Mouse (Mus musculus) myocyte (in vitro differentiated cells): ENCODE data around the gene Hacd4. TPM values are rescaled to one million over a fixed set of nuclear protein-coding genes. Genes with fewer than 3 reads are reported as not detected.

Experiments
- H3K27me3 ChIP-seq: one replicate; pipeline ENCODE4 v1.6.1; 2011; ENCODE audit not compliant: control insufficient read depth, insufficient read depth, insufficient read length
- H3K36me3 ChIP-seq: one replicate; pipeline ENCODE4 v1.6.1; 2011; ENCODE audit not compliant: control insufficient read depth, insufficient read depth
- H3K4me2 ChIP-seq: one replicate; pipeline ENCODE4 v1.6.1; 2011; ENCODE audit warnings: low read depth, control low read depth
- H3K4me3 ChIP-seq: one replicate; pipeline ENCODE4 v1.5.1; 2011; ENCODE audit warnings: mild to moderate bottlenecking, control low read depth, moderate library complexity
- H3K79me2 ChIP-seq: one replicate; pipeline ENCODE4 v1.6.1; 2011; ENCODE audit not compliant: control insufficient read depth, insufficient read depth
- H3ac ChIP-seq: one replicate; pipeline ENCODE4 v1.6.1; 2011; ENCODE audit not compliant: control insufficient read depth, insufficient read length
- CEBPB ChIP-seq: IDR thresholded peaks from 2 replicates; pipeline ENCODE4 v1.6.1; 2011; ENCODE audit warnings: mild to moderate bottlenecking, moderate library complexity; ENCODE audit not compliant: poor library complexity, insufficient read depth, severe bottlenecking
- E2F4 ChIP-seq: IDR thresholded peaks from one replicate; pipeline ENCODE4 v1.6.1; 2011; ENCODE audit warnings: mild to moderate bottlenecking, control low read depth, moderate library complexity; ENCODE audit not compliant: insufficient read depth
- MAX ChIP-seq: IDR thresholded peaks from one replicate; pipeline ENCODE4 v1.6.1; 2011; ENCODE audit warnings: low read depth, mild to moderate bottlenecking, control low read depth
- MYOD1 ChIP-seq, 3 experiments: IDR thresholded peaks; one replicate each; pipeline ENCODE4 v1.6.1; 2011; ENCODE audit warnings: control low read depth in 2 of 3, low read depth in 2 of 3, mild to moderate bottlenecking in 2 of 3, moderate library complexity in 1 of 3; ENCODE audit not compliant: insufficient read length in 2 of 3, control insufficient read depth in 1 of 3
- MYOG ChIP-seq, 3 experiments: IDR thresholded peaks; one replicate each; pipeline ENCODE4 v1.6.1; 2011; ENCODE audit warnings: control low read depth in 2 of 3, low read depth in 2 of 3, mild to moderate bottlenecking in 2 of 3; ENCODE audit not compliant: insufficient read length in 2 of 3, control insufficient read depth in 1 of 3, insufficient read depth in 1 of 3
- POLR2A ChIP-seq: IDR thresholded peaks from one replicate; pipeline ENCODE4 v1.6.1; 2011; ENCODE audit warnings: low read depth, mild to moderate bottlenecking, control low read depth, moderate library complexity; ENCODE audit not compliant: insufficient read length
- POLR2AphosphoS2 ChIP-seq: IDR thresholded peaks from one replicate; pipeline ENCODE4 v1.6.1; 2011; ENCODE audit warnings: low read depth, control low read depth; ENCODE audit not compliant: insufficient read length
- REST ChIP-seq: IDR thresholded peaks from one replicate; pipeline ENCODE4 v1.6.1; 2011; ENCODE audit warnings: mild to moderate bottlenecking, control low read depth, moderate library complexity; ENCODE audit not compliant: insufficient read depth, insufficient read length
- SRF ChIP-seq: IDR thresholded peaks from one replicate; pipeline ENCODE4 v1.6.1; 2011; ENCODE audit warnings: low read depth; ENCODE audit not compliant: control insufficient read depth, insufficient read length
- TCF12 ChIP-seq: IDR thresholded peaks from one replicate; pipeline ENCODE4 v1.6.1; 2011; ENCODE audit warnings: mild to moderate bottlenecking, control low read depth; ENCODE audit not compliant: poor library complexity, insufficient read depth, severe bottlenecking
- TCF3 ChIP-seq: IDR thresholded peaks from one replicate; pipeline ENCODE4 v1.6.1; 2011; ENCODE audit warnings: low read depth, control low read depth; ENCODE audit not compliant: insufficient read length
- USF1 ChIP-seq: IDR thresholded peaks from one replicate; pipeline ENCODE4 v1.6.1; 2011; ENCODE audit warnings: low read depth, mild to moderate bottlenecking, control low read depth, moderate library complexity
- polyA plus RNA-seq: library from polyadenylated mRNA; unstranded; fragments of >200 nt; fragmentation: generic; extraction: Trizol; gene quantifications from one replicate; pipeline ENCODE4 v1.2.1, GENCODE M21; 2012; ENCODE audit warnings: missing spikeins

Hacd4 gene
- polyA plus RNA-seq, 1 experiment = 2.4 TPM

DNA sequence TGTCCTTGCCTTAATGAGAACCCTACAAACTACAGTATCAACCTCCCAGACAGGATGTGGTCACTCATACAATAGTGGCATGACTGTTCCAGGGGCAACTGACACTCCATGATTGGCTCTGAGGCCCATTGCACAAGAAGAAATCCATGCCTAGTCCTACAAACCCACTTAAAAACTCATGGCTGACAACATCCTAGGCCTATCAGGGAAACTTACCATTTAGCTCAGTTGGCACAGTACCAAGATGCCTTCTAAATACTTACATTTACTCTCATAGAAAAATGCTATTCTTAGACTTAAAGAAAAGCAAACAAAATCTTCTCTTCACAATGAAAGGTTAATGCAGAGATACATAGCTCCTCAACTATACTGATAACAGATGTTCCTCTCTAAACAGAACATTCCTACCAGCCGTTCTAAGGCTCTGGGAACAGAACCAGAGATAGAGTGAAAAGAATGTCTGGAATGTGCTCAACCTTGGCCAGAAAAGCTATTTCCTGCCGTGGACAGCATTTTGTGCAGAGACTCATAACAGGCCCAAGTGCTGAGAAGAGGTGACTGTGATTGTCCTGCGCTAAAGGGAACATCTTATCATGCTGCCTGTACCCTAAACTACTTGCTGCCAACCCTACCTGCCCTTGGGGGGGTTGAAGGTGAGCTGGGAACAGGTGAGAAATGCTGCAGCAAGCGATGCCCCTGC lies 37.9 kb upstream of the Hacd4 start:
- no peaks in the 10 kb centered on the region for H3K36me3 ChIP-seq
- no peak overlapping the region for H3ac ChIP-seq
- H3K79me2 ChIP-seq = no peaks in the 10 kb centered on the region
- TF ChIP-seq POLR2A (no peak), REST (no peak), POLR2AphosphoS2 (no peak), CEBPB (no peak), TCF12 (no peak), TCF3 (no peak), MAX (no peak), USF1 (no peak)
- H3K27me3 ChIP-seq = no peaks in the 10 kb centered on the region
- no peak overlapping the region for H3K4me2 ChIP-seq
- H3K4me3 ChIP-seq = no peak overlapping the region

DNA sequence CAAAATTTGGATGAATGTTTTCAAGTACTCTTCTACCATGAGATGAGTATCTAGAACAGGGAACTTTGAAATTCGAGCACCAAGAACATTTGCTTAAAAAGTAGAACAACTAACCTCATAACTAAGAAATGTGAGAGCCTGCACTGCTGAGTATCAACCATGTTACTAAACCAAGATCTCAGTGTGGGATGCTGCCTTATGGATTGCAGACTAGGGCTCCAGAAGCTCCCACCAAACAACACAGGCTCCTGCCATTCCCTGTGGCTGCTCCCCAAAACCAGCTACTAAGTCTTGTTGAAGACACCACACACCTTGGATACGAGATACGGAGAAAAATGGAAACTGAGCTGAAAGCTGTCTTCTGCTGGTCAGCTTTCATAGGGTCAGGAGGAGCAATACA lies 37.4 kb upstream of the Hacd4 start:
- H3K27me3 ChIP-seq = no peaks in the 10 kb centered on the region
- H3ac ChIP-seq = no peak overlapping the region
- H3K36me3 ChIP-seq = no peaks in the 10 kb centered on the region
- TF ChIP-seq CEBPB (no peak), TCF12 (no peak), USF1 (no peak), MAX (no peak), MYOG (IDR thresholded peaks at IDR 0.05; ENCODE audit: control insufficient read depth in 1 of 3, insufficient read depth in 1 of 3, insufficient read length in 2 of 3, low read depth in 2 of 3) (no peak), TCF3 (no peak), POLR2A (no peak), SRF (no peak), REST (no peak), MYOD1 (IDR thresholded peaks at IDR 0.05; ENCODE audit: control insufficient read depth in 1 of 3, insufficient read length in 2 of 3, low read depth in 2 of 3) (no peak), POLR2AphosphoS2 (no peak), E2F4 (no peak)
- no peaks in the 10 kb centered on the region for H3K79me2 ChIP-seq
- H3K4me2 ChIP-seq = no peak overlapping the region
- no peak overlapping the region for H3K4me3 ChIP-seq

DNA sequence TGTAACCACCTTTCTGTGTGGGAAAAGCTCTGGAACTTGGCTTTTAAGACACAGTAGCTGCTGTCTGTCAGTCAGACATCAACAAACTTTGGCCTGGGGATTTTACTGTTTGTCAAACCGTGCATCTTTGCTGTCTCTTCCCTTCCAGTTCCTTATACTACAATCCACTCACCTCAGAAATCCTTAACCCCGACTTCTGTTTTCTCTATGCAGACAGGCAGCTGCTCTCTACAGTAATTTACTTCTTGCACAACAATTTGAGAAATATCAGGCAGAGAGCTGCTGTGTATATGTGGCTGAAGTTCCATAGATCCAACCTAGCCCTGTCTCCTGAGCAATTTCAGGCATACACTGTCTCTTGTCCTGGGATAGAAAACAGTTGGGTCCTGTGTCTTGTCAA lies 32.8 kb upstream of the Hacd4 start:
- Histone ChIP-seq H3K27me3 (no peaks in the 10 kb centered on the region), H3ac (no peak overlapping the region), H3K79me2 (no peaks in the 10 kb centered on the region), H3K4me2 (no peak overlapping the region), H3K4me3 (no peak overlapping the region), H3K36me3 (no peaks in the 10 kb centered on the region)
- no peak for TF ChIP-seq E2F4
- TF ChIP-seq MAX = no peak
- TF ChIP-seq SRF = no peak
- no peak for TF ChIP-seq MYOG (IDR thresholded peaks at IDR 0.05; ENCODE audit: control insufficient read depth in 1 of 3, insufficient read depth in 1 of 3, insufficient read length in 2 of 3, low read depth in 2 of 3)
- TF ChIP-seq CEBPB = no peak
- TF ChIP-seq POLR2A = no peak
- TF ChIP-seq USF1 = no peak
- TF ChIP-seq POLR2AphosphoS2 = no peak
- TF ChIP-seq REST = no peak
- no peak for TF ChIP-seq MYOD1 (IDR thresholded peaks at IDR 0.05; ENCODE audit: control insufficient read depth in 1 of 3, insufficient read length in 2 of 3, low read depth in 2 of 3)
- TF ChIP-seq TCF12 = no peak
- TF ChIP-seq TCF3 = no peak

DNA sequence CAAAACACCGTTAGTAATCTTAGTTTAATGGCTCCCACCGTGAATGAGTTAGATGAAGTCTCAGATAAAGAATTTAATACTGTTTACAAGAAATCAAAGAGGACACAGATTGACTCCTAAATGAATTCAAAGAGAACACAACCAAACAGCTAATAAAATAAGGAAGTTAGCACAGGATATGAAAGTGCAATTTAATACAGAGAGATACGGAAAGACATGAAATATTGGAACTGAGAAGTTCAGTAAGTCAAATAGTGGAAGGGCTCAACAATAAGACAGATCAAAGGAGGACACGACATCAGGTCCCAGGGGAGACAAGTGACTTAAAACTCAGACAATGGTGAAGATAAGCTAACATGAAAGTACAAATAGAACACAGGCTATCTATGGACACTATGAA lies 25.8 kb upstream of the Hacd4 start:
- Histone ChIP-seq H3ac (no peak overlapping the region), H3K27me3 (no peaks in the 10 kb centered on the region), H3K36me3 (no peaks in the 10 kb centered on the region), H3K79me2 (no peaks in the 10 kb centered on the region), H3K4me2 (no peak overlapping the region), H3K4me3 (no peak overlapping the region)
- TF ChIP-seq POLR2A (no peak), MYOG (IDR thresholded peaks at IDR 0.05; ENCODE audit: control insufficient read depth in 1 of 3, insufficient read depth in 1 of 3, insufficient read length in 2 of 3, low read depth in 2 of 3) (no peak), TCF3 (no peak), E2F4 (no peak), SRF (no peak), TCF12 (no peak), MAX (no peak), USF1 (no peak)

DNA sequence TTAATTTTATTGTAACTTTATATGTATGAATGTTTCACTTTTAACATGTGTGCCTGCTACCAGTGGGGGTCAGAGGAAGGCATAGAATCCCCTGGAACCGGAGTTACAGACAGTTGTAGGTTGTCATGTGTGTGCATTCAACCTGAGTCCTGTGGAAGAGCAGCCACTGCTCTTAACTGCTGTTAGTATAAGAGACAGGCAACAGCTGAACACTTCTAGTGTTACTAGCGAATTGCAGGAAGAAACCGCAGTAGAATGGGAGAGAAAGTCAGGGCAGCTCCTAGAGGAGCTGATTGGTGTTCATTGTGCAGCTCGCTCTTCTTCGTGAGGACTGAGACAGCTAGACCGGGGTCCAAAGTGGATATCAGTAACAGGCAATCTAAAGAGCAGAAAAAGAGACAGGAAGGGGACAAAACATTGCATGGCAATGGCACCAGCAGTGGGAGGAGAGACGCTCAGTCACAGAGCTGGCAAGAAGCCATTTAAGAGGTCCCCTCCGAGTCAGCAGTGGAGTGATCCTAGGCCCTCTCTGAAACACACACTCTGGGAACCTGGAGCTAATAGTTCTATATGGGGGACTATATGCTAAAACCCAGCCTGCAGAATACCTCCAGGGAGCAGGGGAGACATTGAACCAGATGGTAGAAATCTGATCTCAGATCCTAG lies 24.4 kb upstream of the Hacd4 start:
- no peak overlapping the region for H3ac ChIP-seq
- no peaks in the 10 kb centered on the region for H3K27me3 ChIP-seq
- TF ChIP-seq TCF3 (no peak), CEBPB (no peak), MAX (no peak), MYOD1 (IDR thresholded peaks at IDR 0.05; ENCODE audit: control insufficient read depth in 1 of 3, insufficient read length in 2 of 3, low read depth in 2 of 3) (peak; percentile 63 to 85 (median 83)), POLR2A (no peak), SRF (no peak), REST (no peak), E2F4 (no peak), TCF12 (peak; percentile 38), POLR2AphosphoS2 (no peak), USF1 (no peak), MYOG (IDR thresholded peaks at IDR 0.05; ENCODE audit: control insufficient read depth in 1 of 3, insufficient read depth in 1 of 3, insufficient read length in 2 of 3, low read depth in 2 of 3) (peak in 2 of 3 experiments; percentile 35 to 72)
- H3K4me2 ChIP-seq = peak overlapping the region; percentile 71
- H3K79me2 ChIP-seq = no peaks in the 10 kb centered on the region
- no peak overlapping the region for H3K4me3 ChIP-seq
- no peaks in the 10 kb centered on the region for H3K36me3 ChIP-seq
